Mouse (Mus musculus): ENCODE results near the gene Map3k19.
A peak's percentile ranks its signal among the peaks of the same experiment; 100 is the strongest.

Gene Map3k19

DNA sequence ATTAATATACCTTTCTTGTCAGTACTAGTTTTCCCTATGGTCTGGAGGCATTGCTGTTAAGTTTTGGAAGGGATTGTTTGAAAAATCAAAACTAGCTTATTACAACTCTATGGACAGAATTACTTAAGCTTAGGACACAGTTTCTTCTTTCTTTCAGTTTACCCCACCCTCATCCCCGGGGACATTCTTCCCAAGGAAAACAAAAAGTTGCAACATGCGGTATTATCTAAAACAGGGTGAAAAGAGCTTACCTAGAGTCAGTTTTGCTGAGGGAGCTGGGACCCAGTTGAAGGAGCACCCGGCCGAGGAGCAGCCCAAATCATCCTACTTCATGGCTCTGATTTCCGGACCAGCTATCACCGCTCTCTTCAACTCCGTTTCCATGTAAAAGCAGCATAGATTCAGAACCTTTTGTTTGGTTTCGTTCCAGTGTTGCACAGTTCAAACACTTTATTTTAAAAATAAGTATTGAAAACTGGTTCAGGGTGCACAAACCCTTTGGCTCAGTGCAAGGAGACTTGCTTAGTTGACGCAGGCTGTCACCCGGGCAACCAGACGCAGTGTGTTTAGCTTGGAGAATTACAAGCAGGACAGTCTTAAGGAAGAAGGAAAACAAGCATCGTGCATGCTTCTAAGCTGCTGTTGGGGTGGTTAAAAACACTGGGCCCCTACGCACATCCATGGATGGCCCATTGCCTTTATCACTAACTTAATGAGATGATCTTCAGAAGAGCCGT is at the start of gene Map3k19:
Gene Map3k19, minus strand, starts transcription at position 546 of the 737 bp plus-strand sequence.
- peak; percentile 16 for DNase-seq (ENCODE audit: low spot score)

DNA sequence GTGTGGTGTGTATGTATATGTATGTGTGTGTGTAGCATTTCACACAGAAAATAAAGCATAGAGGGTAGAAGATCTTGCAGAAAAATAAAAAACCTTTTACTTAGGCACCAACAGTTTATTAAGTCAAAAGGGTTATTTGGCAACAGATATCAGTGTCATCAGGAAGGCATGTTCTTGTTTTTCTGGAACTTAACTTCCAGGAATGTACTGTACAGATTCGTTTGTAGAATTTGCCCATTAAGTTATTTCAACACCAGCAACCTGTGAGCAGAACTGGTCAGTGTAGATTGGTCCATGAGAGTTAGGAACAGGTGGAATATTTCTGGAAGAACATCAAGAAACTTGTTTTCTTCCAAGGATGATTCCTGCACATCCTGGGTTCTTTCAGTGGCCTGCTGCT is 44.6 kb upstream of the Map3k19 start:
- DNase-seq (ENCODE audit: low spot score) = no peak

DNA sequence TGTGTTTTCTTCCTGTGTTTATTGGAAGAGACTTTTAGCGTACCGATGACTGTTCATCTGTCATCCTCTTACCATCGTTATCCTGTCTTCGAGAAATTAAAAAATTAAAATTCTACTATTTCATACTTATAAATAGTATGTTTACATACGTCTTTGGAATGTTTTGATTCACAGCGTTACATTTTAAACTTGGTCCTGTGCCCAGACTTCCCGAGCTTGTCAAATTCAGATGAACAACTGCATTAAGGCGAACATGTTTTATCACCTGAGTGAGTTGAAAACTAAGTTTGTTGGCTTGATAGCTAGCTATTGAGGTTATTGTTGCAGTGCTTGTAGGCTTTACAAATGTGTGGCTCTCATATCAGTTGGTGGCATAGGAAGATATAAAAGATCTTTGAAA is 14.4 kb upstream of the Map3k19 start:
- DNase-seq (ENCODE audit: low spot score) = no peak

DNA sequence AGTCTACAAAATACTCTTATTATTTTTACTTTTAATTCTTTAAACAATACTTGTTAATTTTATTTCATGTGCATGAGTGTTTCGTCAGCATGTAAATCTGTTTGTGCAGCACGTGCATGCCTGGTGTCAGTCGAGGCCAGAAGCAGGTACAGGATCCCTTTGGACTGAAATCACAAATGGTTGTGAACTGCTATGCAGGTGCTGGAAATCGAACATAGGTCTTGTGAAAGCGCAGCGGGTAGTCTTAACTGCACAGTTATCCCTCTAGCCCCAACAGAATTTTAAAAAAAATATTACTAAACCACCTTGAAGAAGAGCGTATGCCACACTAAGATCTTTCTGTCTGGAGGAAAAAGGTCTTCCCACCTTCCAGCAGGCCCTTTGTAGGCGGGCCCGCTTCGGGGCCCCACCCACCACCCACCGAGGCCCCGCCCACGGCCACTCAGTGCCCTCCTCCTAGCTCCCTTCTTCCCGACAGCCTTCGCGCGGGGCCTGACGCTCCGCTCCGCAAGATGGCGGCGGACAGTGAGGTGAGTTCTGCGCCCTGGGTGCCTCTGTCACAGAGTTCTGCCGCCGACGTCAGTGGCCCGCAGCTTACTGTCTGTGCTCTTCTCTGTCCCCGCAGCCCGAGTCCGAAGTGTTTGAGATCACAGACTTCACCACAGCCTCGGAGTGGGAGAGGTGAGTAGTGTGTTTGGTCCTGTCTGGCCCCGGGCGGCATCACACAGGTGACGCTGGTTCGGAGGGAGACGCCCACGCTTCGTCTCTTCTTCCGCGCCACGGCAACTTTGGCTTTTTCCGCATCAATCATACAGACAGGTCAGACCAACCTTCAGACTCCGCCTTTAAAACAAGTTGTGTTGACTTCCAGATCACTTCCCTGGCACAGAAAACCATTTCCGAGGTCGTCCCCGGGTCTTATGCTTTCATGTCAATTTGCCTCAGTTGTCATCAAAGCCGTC is 13.8 kb upstream of the Map3k19 start, which contains the start of gene Rab3gap1:
Gene Rab3gap1, plus strand, starts transcription at position 474 of the 962 bp plus-strand sequence.
- DNase-seq (ENCODE audit: low spot score) = peak; percentile 80

DNA sequence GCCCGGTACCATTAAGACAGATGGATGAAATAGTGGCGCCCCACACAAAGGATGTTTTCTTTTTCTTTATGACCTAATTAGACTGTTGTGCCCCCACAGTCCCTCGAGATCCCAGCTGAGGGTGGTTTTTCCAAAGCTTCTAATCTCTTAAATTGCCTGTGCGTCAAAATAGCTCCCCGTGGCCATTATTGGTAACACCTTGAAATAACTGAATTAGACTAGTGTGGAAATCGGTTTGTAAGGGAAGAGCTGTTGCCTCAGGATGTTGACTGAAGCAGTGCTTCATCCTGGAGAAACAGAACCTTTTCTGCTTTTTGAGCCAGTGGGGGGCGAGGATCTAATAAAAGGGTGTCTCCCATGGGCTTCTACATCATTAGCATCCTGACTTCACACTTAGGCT is 9.0 kb upstream of the Map3k19 start:
- DNase-seq (ENCODE audit: low spot score) = no peak

DNA sequence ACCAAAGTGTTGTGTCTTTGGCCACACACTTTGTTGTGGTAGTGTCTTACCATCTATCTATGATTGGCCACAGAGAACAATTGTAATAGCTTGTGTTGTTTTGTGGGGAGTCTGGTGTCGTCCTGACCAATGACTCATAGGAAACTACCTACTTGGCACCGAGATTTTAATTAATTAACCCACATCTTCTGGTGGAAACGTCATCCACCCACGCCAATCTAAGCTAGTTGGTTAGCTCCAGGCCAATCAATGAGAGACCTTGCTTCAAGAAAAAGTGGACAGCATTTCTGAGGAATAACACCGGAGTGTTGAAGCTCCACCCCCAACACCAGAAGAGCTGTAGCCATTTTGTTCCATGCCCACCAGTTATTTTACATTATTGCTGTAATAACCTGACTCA is 7.1 kb upstream of the Map3k19 start:
- no peak for DNase-seq (ENCODE audit: low spot score)

DNA sequence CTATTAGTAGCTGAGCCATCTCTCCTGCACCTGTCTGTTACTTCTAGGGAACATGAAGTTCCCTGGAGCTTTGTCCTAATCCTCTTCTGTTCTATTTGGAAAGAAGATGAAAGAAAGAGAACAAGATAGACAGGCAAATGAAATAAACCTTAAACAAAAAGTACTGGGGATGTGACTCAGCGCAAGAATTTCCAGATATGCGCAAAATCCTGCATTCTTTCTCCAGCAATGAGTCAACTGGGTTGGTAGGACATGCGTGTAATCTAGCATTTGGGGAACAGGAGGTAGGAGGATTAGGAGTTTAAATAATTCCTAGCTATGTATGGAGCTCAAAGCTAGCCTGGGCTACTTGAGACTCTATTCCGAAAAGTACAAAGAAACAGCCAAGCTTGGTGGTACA is 5.7 kb upstream of the Map3k19 start:
- DNase-seq (ENCODE audit: low spot score) = no peak

DNA sequence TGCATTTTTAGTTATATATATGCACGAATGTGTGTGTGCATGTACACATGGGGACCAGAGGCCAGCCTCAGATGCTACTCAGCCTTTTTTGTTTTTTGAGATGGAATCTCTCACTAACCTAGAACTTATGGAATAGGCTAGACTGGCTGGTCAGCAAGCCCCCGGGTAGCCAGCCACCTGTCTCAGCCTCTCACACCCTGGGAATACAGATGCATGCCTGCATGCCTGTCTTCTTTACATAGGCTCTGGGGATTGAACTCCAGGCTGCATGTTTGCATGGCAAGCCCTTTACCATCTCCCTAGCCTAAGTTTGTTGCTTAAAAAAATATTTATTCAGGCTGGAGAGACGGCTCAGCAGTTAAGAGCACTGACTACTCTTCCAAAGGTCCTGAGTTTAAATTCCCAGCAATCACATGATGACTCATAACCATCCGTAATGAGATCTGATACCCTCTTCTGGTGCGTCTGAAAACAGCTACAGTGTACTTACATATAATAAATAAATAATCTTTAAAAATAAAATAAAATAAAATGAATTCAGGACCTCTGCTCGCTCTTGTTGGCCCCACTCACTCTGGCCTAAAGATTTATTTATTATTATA is 5.1 kb upstream of the Map3k19 start:
- no peak for DNase-seq (ENCODE audit: low spot score)

DNA sequence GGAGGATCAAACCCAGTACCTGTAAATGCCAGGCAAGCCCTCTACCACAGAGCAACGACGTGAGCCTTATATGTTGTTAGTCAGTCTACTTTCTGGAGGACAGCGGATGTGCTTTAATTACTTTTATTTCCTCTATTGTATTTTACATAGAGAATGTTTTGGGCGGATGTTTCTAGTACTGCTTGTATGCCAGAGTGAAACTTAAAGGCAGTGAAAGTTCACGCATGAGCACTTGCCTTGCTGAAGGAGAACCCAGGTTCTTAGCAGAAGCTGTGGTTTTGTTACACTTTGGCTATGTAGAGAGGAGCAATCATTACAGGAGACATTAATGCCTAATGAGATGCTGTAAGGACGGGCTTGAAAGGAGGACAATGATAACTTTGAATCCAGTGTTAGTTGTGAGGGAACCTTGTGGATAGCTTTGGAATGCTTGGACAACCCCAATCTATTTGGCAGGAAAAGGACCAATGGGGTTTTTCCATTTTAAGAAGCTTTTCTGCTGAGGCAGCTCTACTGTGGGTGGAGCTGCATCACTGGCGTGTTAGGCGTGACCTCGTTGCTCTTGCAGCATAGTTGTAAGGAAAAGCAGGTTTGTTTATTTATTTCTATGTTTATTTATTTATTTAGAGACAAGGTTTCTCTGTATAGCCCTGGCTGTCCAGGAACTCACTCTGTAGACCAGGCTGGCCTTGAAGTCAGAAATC is 4.3 kb upstream of the Map3k19 start:
- DNase-seq (ENCODE audit: low spot score) = no peak

DNA sequence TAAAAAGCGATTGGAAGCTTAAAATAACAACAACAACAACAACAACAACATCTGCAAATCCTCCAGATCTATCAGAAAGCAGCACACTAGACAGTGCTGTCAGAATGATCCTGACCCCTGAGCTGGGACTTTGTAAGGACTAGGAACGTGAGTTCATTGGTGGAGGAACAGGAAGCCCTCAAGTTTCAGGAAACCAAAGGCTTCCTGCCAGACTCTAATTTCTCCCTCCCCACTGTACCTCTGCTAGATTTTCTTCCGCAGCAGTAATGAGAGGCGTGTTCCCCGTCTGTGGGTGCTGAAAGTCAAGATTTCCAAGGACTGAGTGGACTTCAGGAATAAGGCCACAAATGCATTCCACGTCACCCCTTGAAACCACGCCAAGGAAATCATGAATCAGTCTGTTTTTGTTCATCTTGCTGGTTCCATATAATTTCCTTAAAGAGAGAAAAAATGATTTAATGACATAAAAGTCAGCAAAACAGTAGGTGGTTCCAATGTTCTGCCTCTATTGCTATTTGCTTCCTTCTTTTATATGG is 4.7 kb downstream of the Map3k19 start:
- no peak for DNase-seq (ENCODE audit: low spot score)

DNA sequence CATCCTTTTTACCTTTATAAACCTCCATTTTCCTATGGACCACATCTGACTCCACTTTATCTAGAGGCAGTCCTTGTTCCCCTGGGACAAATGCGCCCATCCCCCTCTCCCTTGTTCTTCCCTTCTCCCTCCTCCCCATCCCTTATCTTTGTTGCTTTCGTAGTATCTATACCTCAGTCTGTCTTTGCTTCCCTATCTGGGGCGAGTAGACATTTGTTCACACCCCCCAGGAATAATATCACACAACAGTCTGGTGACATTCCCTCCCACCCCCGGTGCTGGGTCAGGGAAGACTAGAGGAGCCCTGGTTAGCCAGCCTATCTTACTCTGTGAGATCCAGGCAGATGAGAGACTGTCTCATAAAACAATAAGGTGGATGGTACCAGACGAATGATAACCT is 9.4 kb downstream of the Map3k19 start:
- no peak for DNase-seq (ENCODE audit: low spot score)

DNA sequence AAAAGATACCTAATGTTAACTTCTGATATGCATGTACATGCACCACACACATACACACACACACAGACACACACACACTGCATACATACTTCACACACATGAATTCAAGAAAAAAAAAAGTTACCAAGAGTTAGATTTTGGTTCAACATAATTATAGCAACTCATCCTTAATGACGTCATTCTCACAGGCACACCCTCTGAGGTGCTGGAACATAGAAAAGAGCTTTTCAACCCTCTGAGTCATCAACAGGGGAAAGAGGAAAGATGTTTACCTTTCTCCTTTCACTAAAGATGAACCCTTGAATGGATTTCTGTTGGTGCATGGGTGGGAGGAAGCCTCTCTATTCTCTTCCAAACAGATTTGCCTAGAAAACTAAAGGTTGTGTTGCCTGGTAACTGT is 16.2 kb downstream of the Map3k19 start:
- no peak for DNase-seq (ENCODE audit: low spot score)

DNA sequence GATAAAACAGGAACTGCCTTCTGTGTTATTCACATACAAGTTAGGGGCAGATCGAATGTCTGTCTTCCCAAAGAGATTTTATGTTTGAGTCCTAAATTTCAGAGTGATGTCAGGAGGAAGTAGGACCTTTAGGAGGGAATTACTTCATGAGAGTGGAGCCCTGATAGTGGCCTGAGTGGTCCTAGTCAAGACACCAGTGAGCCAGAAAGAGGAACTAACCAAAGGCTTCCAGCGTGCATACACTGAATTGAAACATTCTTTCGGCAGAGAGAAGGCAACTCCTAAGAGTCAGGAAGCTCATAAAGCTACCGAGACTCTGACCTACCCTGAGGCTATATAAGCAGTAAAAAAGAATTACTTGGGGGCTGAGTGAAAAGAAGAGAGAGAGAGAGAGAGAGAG is 18.2 kb downstream of the Map3k19 start:
- DNase-seq (ENCODE audit: low spot score) = no peak

DNA sequence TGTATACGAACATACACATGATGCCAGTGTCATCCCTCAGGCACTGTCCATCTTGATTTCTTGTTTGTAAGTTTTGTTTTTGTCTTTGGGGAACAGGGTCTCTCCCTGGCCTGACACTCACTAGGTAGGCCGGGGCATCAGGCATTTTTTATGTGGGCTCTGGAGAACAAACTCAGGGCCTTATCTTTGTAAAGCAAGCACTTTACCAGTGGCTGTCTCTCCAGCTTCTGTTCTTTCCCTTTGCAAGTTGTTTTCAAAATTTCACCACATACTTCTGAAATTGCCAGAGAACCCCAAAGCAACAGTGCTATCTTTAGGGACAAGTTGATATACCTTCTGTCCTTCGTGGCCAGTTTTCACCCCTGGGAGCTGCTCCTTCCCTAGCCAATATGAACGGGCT is 20.6 kb downstream of the Map3k19 start:
- no peak for DNase-seq (ENCODE audit: low spot score)

DNA sequence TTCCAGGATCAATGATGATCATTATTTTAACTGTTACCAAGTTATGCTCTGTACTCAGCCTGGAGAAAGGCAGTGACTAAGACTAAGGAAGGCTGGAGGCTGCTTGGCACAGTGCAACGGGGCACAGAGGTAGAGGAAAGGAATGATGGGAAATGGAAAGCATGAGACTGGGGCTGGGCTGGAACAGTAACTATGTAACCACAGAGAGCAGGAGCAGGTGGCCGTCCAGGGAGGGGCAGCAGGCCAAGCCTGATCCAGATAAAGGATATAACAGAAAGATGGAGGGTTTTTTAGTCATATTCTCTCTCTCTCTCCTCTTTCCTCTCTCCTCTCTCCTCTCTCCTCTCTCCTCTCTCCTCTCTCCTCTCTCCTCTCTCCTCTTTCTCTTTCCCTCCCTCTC is 21.1 kb downstream of the Map3k19 start:
- DNase-seq (ENCODE audit: low spot score) = no peak

DNA sequence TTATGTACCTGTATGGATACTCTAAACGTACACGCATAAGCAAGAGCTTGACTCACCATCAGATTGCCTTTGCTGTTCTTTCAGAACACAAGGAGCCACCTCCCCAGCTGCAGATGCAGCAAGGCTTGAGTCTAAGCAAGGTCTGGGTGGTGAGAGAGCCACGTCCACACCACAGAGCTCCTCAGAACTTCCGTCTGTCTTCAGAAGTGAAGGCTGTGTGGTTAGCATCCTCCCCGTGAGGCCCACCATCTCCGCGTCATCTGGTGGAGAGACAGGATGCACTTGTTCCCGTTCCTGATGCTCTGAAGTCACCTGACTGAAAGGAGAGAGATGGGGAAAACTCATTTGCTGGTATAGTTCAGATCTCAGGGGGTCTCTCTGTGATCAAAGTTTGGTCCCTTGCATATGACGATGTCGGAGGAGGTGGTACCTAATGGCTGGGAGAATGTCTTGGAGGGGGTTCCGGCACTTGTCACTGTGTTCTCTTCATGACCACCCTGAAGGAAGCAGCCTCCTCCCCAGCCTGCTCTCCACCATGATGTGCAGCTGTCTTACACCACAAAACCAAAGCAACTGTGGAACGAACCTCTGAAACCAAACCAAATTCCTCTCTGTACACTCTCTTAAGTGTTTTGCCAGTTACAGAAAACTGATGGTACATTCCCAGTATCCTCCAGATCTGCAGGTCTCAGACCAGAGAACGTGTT is 24.5 kb downstream of the Map3k19 start:
- no peak for DNase-seq (ENCODE audit: low spot score)

DNA sequence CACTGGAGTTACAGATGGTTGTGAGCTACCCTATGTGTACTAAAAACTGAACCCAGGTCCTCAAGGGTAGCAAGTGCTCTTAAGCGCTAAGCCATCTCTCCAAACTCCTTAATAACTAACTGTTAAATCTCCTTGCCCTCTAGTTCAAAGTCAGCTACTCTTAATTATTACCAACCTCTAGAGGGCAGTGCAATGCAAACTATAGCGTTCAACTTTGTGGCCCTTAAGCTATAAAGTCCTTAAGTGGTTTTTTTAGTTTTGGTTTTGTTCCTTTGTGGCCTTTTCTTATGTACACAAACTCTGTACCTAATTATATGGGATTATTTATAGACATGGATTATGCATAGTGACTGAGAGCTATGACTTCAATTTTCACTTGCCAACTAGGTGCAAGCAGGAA is 27.5 kb downstream of the Map3k19 start:
- no peak for DNase-seq (ENCODE audit: low spot score)

DNA sequence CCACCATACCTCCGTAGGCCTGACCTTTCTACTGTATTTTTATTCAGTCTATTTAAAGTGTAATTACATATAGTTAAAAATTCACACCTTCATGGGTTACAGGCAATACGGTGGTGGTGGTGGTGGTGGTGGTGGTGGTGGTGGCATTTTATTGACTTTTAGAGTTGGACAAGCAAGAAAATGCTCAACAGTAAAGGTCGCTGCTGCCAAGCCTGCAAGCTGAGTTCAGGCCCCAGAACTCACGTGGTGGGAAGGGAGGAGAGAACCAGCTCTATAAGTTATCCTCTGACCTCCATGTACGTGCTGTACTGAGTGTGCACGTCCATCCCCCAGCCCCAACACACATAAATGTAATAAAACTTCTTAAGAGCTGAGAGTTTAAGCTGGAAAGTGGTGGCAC is 38.5 kb downstream of the Map3k19 start:
- no peak for DNase-seq (ENCODE audit: low spot score)

DNA sequence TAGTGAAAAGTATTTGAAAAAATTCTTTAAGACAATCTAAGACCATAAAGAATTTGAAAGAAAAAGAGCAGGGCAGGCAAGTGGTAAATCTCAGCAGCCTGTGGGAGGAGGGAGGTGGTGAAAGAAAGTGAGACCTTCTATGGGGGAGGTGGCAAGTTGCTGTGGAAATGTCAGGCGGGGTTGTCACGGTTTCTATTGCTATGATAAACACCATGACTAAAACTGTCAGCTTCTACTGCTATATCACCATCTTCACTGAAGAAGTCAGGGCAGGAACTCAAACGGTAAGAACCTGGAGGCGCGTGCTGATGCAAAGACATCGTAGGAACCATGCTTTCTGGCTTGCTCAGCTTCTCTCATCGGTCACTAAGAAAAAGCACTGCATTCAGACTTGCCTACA is 41.9 kb downstream of the Map3k19 start:
- DNase-seq (ENCODE audit: low spot score) = no peak

DNA sequence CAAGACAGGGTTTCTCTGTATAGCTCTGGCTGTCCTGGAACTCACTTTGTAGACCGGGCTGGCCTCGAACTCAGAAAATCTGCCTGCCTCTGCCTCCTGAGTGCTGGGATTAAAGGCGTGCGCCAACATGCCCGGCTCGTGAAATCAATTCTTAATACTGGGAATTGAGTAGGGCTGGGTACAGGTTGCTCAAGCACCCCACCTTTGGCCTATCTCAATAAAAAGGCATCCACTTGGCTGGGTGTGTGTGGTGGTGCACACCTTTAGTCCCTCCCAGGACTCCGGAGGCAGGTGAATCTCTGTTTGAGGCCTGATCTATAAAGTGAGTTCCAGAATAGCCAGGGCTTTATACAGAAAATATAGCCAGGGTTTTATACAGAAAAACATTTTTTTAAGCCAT is 46.2 kb downstream of the Map3k19 start:
- no peak for DNase-seq (ENCODE audit: low spot score)

DNA sequence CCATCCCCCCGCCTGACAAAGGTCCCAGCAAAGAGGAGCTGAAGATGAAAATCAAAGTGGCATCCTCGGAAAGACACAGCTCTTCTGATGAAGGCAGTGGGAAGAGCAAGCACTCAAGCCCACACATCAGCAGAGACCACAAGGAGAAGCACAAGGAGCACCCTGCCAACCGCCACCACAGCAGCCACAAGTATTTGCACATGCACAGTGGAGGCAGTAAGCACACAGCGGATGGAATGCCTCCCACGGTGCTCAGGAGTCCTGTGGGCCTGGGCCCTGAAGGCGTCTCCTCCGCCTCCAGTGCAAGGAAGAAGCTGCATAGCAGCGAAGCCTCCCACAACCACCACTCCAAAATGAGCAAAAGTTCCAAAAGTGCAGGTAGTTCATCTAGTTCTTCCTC is 51.9 kb downstream of the Map3k19 start:
- DNase-seq (ENCODE audit: low spot score) = no peak
